Mouse (Mus musculus) erythroblast, embryonic 14.5 days (primary cell): ENCODE data around the gene Mtr. TPM values are rescaled to one million over a fixed set of nuclear protein-coding genes. Genes with fewer than 3 reads are reported as not detected.

Experiments used
- H3K27me3 ChIP-seq: 2 replicates; pipeline ENCODE4 v1.6.1; 2012; ENCODE audit warnings: inconsistent platforms; ENCODE audit not compliant: control insufficient read depth
- H3K36me3 ChIP-seq: 2 replicates; pipeline ENCODE4 v1.6.1; 2012; ENCODE audit warnings: mild to moderate bottlenecking, inconsistent platforms; ENCODE audit not compliant: control insufficient read depth
- H3K4me1 ChIP-seq: 2 replicates; pipeline ENCODE4 v1.6.1; 2012; ENCODE audit warnings: inconsistent platforms; ENCODE audit not compliant: control insufficient read depth
- H3K4me3 ChIP-seq: replicated peaks from 2 replicates; pipeline ENCODE3; 2012; ENCODE audit warnings: moderate library complexity, mild to moderate bottlenecking, inconsistent platforms
- H3K9me3 ChIP-seq: 2 replicates; pipeline ENCODE4 v1.6.1; 2012; ENCODE audit warnings: low read length, inconsistent platforms, mixed read lengths; ENCODE audit not compliant: control insufficient read depth
- GATA1 ChIP-seq: IDR thresholded peaks from 2 replicates; pipeline ENCODE4 v1.6.1; 2012; ENCODE audit warnings: low read length, inconsistent platforms, mixed read lengths
- TAL1 ChIP-seq: IDR thresholded peaks from 3 replicates; pipeline ENCODE4 v1.6.1; 2012; ENCODE audit warnings: low read length, inconsistent platforms, mixed read lengths
- polyA plus RNA-seq: library from polyadenylated mRNA; stranded (reverse); fragments of >175 nt; gene quantifications from 2 replicates; pipeline ENCODE4 v1.2.3, GENCODE M21; 2012

Gene Mtr
- polyA plus RNA-seq = 0.55 and 0.61 TPM in 2 replicates

DNA sequence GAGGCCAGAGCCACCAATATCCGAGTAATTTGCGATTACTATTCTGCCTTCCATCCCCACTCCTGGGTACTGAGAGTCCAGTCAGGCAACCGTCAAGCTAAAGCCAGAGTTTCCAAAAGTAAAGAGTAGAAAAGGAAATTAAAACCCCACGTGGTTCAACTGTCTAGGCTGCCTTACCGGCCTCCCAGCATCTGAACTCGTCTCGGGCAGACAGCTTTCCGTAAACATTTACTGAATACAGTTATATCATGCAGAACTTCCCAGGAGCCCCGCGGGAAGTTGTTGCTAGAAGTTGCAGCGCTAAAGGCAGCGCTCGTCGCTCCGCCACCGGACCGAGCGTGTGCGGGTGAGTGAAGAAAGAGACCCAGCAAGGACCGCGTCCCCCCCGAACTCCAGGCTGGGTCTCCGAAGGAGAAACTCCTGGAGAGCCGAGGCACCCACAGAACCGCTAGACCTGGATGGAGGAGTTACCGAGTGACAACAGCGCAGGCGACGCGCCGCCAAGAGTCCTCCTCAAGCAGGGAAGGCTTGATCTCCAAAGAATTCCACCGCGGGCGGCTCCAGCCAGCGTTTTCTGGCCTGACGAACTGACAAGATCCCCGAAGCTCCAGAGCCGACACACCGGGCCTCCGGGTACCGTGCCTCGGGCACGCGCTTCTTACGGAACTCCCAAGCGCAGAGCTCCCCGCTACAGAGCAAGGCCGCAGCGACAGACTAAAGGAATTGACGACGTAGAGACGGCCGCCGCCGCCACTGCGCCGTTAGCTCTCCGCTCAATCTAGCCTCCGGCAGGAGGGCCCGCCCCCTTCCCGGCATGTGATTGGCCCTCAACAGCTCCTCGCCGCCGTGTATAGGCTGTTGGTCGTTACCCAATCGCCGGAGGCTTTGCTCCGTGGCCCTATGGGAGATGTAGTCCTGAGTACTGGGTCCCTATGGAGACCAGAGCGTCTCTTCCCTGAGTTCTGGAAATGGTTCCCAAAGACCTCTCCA, at the start of gene Mtr:
TSS of gene Mtr (minus strand) at position 723 of the 990 bp plus-strand sequence.
- H3K36me3 ChIP-seq = peaks cover 20% of the 10 kb centered on the region
- H3K9me3 ChIP-seq = peaks cover 11% of the 10 kb centered on the region
- peaks cover 28% of the 10 kb centered on the region for H3K4me1 ChIP-seq
- H3K27me3 ChIP-seq = no peaks in the 10 kb centered on the region
- peak within 1 kb of the TSS; percentile 91 for H3K4me3 ChIP-seq
- TF ChIP-seq GATA1 (no peak), TAL1 (no peak)

DNA sequence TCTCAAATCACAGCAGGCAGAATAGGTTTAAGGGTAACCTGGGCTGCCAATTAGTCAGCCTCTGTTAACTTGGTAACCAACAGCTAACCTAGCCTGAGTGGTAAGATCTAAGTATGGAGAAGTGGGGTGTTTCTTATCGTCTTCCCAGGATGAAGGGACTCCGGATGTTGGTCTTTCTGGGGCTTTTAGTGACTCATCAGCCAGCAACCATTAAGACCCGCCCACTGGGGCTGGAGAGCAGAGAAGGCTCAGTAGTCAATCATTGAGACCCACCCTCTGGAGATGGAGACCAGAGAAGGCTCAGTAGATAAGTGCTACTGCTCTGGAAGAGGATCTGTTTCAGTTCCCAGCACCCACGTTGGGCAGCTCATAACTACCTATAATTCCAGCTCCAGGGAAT, 49.4 kb upstream of the Mtr start:
- no peaks in the 10 kb centered on the region for H3K9me3 ChIP-seq
- H3K4me1 ChIP-seq = no peaks in the 10 kb centered on the region
- no peaks in the 10 kb centered on the region for H3K27me3 ChIP-seq
- no peak for TF ChIP-seq GATA1
- TF ChIP-seq TAL1 = no peak
- no peaks in the 10 kb centered on the region for H3K36me3 ChIP-seq
- no peak overlapping the region for H3K4me3 ChIP-seq

DNA sequence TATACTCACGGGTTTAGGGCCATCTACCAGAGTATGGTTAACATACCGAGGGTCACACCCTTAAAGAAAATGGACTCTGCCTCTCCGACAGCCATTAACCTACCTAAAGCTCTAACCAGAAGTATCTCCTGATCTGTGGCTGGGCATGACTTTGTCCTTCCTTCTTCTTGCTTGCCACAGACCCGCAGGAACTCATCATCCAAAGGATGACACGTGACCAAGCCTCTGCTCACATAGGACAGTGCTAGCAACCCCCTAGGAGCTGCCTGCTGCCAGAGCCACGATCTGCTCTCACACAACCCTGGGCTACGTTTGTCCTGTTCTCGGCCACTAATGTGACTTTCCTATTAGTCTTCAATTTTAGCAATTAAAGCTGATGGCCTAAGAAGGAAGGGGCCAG, 47.6 kb upstream of the Mtr start:
- H3K4me3 ChIP-seq = no peak overlapping the region
- H3K9me3 ChIP-seq = no peaks in the 10 kb centered on the region
- H3K36me3 ChIP-seq = no peaks in the 10 kb centered on the region
- no peaks in the 10 kb centered on the region for H3K27me3 ChIP-seq
- TF ChIP-seq TAL1 = no peak
- TF ChIP-seq GATA1 = no peak
- no peaks in the 10 kb centered on the region for H3K4me1 ChIP-seq

DNA sequence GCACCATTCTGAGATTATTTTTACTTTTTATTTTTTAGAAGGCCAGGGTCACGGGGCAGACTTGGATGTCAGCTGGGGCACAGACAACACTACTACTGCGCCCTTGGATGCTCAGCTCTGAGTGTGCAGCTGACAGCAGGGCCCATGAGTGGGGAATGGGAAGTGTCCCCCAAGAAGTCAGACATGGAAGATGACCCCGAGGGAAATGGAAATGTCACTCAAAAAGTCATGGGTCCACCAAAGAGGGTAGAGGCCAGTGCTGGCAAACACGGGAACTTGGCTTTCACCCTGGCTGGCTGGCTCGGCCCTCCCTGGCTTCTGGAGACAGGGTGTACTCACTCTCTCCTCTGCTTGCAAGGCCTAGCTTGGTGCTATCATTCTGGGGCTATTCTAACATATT, 47.1 kb upstream of the Mtr start:
- Histone ChIP-seq H3K4me3 (no peak overlapping the region), H3K4me1 (no peaks in the 10 kb centered on the region), H3K9me3 (no peaks in the 10 kb centered on the region), H3K27me3 (no peaks in the 10 kb centered on the region), H3K36me3 (no peaks in the 10 kb centered on the region)
- no peak for TF ChIP-seq TAL1
- TF ChIP-seq GATA1 = no peak

DNA sequence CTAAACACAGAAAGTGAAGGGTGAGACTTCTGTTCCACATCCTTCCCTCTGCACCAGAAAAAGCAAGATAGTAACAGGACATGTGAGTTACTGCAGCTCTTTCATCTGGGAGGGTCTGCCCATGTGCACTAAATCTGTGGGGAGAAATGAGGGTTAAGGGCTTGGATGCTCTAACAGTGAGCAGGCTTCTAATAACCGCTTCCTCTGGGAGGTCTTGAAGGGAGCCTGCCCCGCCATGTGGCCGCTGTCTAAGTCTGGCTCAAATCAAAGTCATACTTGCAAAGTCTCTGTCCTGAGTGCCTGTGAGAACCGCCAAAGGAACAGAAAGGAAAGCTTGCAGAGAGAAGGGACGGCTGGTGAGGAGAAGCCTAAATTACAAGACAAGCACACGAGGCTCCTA, 39.9 kb upstream of the Mtr start:
- Histone ChIP-seq H3K4me3 (no peak overlapping the region), H3K9me3 (no peaks in the 10 kb centered on the region), H3K36me3 (no peaks in the 10 kb centered on the region), H3K27me3 (no peaks in the 10 kb centered on the region), H3K4me1 (no peaks in the 10 kb centered on the region)
- no peak for TF ChIP-seq GATA1
- no peak for TF ChIP-seq TAL1

DNA sequence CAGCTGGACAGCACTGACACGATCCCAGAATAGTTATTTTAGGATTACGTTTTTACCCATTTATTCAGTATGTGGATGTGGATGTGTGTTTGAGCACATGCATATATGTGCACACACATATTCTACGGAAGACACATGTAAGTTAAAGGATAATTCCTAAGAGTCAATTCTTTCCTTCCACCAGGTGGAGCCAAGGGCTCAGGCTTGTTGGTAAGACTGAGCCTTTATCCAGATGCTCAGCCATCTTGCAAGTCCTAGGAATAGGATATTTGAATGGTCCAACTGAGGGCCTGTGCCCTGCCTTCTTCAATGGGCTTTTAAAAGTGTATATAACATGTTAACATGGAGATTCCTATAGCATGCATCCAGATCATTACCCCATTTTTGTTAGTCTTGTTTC, 38.8 kb upstream of the Mtr start:
- Histone ChIP-seq H3K9me3 (no peaks in the 10 kb centered on the region), H3K4me1 (no peaks in the 10 kb centered on the region), H3K27me3 (no peaks in the 10 kb centered on the region), H3K36me3 (no peaks in the 10 kb centered on the region), H3K4me3 (no peak overlapping the region)
- TF ChIP-seq GATA1 = no peak
- no peak for TF ChIP-seq TAL1

DNA sequence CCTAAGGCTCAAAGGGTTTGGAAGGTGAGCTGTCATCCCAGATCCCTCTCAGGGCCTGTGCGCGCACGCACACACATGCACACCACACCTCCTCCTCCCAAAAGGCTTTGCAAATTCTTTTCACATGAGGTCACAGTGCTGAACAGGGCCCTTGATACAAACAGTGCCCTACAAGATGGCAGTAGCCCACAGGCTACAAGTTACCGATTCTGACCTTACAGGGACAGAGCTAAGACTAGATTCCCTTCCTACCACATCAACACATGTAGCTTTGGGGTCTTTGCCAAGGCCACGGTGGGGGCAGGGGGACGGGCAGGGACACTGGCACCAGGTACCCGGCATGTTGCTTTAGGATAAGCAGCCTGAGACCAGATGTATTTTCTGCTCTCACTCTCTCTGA, 35.9 kb upstream of the Mtr start:
- H3K9me3 ChIP-seq = no peaks in the 10 kb centered on the region
- TF ChIP-seq TAL1 = no peak
- TF ChIP-seq GATA1 = no peak
- no peaks in the 10 kb centered on the region for H3K4me1 ChIP-seq
- no peaks in the 10 kb centered on the region for H3K36me3 ChIP-seq
- no peak overlapping the region for H3K4me3 ChIP-seq
- no peaks in the 10 kb centered on the region for H3K27me3 ChIP-seq

DNA sequence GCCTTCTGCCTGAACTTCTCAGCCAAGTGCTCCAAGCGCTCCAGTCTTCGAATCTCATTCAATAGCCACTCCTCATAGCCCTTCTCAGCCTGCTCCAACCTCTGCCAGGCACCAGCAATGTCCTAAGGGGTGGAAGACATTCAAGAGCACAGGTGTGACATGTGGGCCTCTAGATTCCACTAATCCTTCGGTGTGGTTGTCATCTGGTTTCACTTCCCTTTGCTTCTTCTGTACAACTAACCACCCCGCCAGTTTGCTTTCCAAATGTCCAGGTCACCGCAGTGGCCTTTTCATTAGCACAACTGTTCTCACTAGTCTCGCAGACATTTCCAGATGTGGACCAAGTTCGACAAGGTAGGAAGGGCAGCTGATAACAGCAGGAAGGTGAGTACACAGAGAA, 32.8 kb upstream of the Mtr start:
- Histone ChIP-seq H3K4me3 (no peak overlapping the region), H3K27me3 (no peaks in the 10 kb centered on the region), H3K36me3 (no peaks in the 10 kb centered on the region), H3K4me1 (no peaks in the 10 kb centered on the region), H3K9me3 (no peaks in the 10 kb centered on the region)
- TF ChIP-seq GATA1 = no peak
- no peak for TF ChIP-seq TAL1

DNA sequence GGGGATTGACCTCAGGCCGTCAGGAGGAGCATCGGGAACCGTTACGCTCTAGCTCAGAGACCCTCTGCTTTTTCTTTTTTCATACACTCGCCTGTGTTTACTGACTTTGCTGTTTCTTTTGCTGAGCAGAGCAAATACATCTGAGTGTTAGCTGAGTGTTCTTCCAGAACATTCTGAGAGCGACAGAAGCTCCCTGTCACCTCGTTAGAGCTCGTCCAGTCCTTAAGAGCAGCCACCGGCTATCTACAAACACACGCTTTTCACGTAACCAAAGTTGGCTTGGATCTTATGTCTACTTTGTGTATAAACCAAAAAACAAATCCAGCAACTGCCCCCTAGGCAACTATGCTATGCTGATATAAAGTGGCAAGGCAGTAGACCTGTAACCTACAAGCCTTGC, 26.6 kb upstream of the Mtr start:
- no peaks in the 10 kb centered on the region for H3K36me3 ChIP-seq
- H3K4me3 ChIP-seq = no peak overlapping the region
- H3K4me1 ChIP-seq = no peaks in the 10 kb centered on the region
- no peak for TF ChIP-seq TAL1
- no peak for TF ChIP-seq GATA1
- H3K27me3 ChIP-seq = no peaks in the 10 kb centered on the region
- H3K9me3 ChIP-seq = no peaks in the 10 kb centered on the region

DNA sequence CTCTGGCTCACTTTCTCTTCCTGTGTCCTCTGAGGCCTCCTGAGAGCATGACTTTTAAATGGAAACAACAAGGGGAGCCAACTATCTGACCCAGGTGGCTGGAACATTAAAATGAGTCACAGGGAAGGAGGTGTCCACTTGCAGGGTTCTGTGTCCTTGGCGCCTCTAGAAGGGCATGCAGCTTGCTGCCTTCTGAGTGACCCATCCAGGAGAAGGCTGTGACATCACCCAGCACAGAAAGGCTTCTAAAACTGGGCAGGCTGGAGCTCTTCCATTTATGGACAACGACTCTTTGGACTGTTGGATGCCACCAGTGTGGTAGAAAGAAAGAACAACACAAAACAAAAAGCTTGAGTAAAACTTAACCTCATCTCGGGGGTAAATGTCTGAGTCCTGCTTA, 25.9 kb upstream of the Mtr start:
- no peaks in the 10 kb centered on the region for H3K9me3 ChIP-seq
- no peaks in the 10 kb centered on the region for H3K27me3 ChIP-seq
- no peaks in the 10 kb centered on the region for H3K4me1 ChIP-seq
- H3K4me3 ChIP-seq = no peak overlapping the region
- no peaks in the 10 kb centered on the region for H3K36me3 ChIP-seq
- TF ChIP-seq GATA1 (no peak), TAL1 (no peak)
